Comparison of ENCODE assay signal across 17 mouse cellular contexts in the genomic region with DNA sequence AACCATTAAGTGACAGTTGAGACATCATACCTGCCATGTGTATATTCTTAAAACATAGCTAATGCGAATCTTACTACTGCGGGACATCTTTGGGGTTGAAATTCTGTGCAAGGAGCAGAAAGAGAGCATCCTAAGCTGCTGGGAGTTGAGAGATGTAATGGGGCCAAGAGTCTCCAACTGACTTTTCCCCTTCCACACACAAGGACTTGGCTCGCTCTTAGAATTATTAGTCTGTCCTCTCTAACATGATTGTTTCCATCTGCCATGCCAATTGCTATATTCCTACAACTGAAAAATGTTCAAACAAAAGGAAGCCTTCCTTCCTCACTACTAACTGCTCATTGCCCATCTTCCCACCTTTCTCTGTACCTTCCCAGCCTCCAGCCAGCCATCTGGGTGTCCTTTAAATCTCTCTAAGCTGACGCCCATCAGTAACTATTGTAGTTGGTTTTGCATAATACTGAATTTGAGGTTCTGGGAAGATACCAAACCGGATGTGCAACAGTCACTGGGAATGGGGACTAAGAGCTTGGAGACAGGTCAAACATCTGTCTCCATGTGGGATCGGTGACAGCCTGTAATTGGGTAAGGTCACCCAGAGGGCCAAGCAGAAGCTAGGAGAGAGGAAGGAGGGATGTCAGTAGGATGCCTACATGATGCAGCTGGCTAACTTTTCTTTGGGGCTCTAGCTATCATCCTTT.
DNase-seq lines count a peak whose midpoint lies in the region; ATAC-seq lines count a peak whose summit lies in the region.
"Had no signal": no experiment of that assay in that cellular context is flagged by ENCODE, and none has a peak within 500 bp of the region (broad histone marks: within the 10 kb centered on the region; RNA-seq: fewer than 3 reads in every experiment).

No protein-coding gene starts in this region.

- DNase-seq in ES-CJ7 (ENCODE audit: low read depth, low spot score) (peak; percentile 45), ZHBTc4 (ENCODE audit: low read depth, low spot score) (peak; percentile 53)
- DNase-seq in heart, postnatal 36 days = peak; percentile 28 to 43
- no peak for DNase-seq in left cerebral cortex, adult 9 months (ENCODE audit: low spot score in 2 of 2)
- no peak for DNase-seq in natural killer cell, adult 2 months (ENCODE audit: low spot score in 2 of 2)
- DNase-seq in cerebellum, postnatal 14 days = no peak
- DNase-seq in layer of hippocampus, adult 18-20 months (ENCODE audit: low spot score in 2 of 2) = no peak
- DNase-seq: adrenal gland, postnatal 10 days; cerebellum, postnatal 10 days; layer of hippocampus, adult 9-11 months; midbrain, embryonic 14.5 days had no signal

- 0 out of 2 replicates have a peak overlapping the region, but pooled peaks have one; percentile 17 for H3K27ac ChIP-seq in lung, embryonic 16.5 days (ENCODE audit: low read length)
- H3K27ac ChIP-seq: forebrain, embryonic 12.5 days; hindbrain, embryonic 15.5 days; limb, embryonic 12.5 days; neural tube, embryonic 12.5 days had no signal

- peak; percentile 75 for ATAC-seq in lung, embryonic 16.5 days (ENCODE audit: low read depth)

- intact Hi-C loops in heart, postnatal 36 days (cut with DNase I) = no loop called here

- no peaks in the 10 kb centered on the region for H3K27me3 ChIP-seq in lung, embryonic 16.5 days (ENCODE audit: control insufficient read depth, insufficient read depth, low read depth, low read length)
- H3K27me3 ChIP-seq: CH12.LX; forebrain, embryonic 12.5 days; hindbrain, embryonic 15.5 days; limb, embryonic 12.5 days; neural tube, embryonic 12.5 days had no signal

- no peak overlapping the region for H3K4me3 ChIP-seq in lung, embryonic 16.5 days (ENCODE audit: low read length)
- H3K4me3 ChIP-seq: forebrain, embryonic 12.5 days; hindbrain, embryonic 15.5 days; limb, embryonic 12.5 days; neural tube, embryonic 12.5 days had no signal

- WGBS in lung, embryonic 16.5 days = 55% methylated on average over 6 of the region's 6 CpGs

- H3K9me3 ChIP-seq in lung, embryonic 16.5 days (ENCODE audit: control insufficient read depth, low read length) = no peaks in the 10 kb centered on the region
- H3K9me3 ChIP-seq: forebrain, embryonic 12.5 days; hindbrain, embryonic 15.5 days; limb, embryonic 12.5 days; neural tube, embryonic 12.5 days had no signal

- H3K4me2 ChIP-seq in lung, embryonic 16.5 days (ENCODE audit: low read depth, low read length) = no peak overlapping the region
- H3K4me2 ChIP-seq: forebrain, embryonic 12.5 days; hindbrain, embryonic 15.5 days; limb, embryonic 12.5 days; neural tube, embryonic 12.5 days had no signal

- H3K9ac ChIP-seq in lung, embryonic 16.5 days (ENCODE audit: low read length) = no peak overlapping the region
- H3K9ac ChIP-seq: forebrain, embryonic 12.5 days; hindbrain, embryonic 15.5 days; limb, embryonic 12.5 days; neural tube, embryonic 12.5 days had no signal

- peaks cover 21% of the 10 kb centered on the region for H3K36me3 ChIP-seq in lung, embryonic 16.5 days (ENCODE audit: control insufficient read depth, insufficient read depth, low read length)
- H3K36me3 ChIP-seq: forebrain, embryonic 12.5 days; hindbrain, embryonic 15.5 days; neural tube, embryonic 12.5 days had no signal

- peaks cover 5% of the 10 kb centered on the region; the same call in 1 of the 2 replicates for H3K4me1 ChIP-seq in lung, embryonic 16.5 days (replicated peaks; ENCODE audit: control insufficient read depth, insufficient read depth, low read length)
- H3K4me1 ChIP-seq: forebrain, embryonic 12.5 days; hindbrain, embryonic 15.5 days; limb, embryonic 12.5 days; neural tube, embryonic 12.5 days had no signal

Comparison
In these comparisons a context has a peak if more than half of its experiments do, and no peak if none do; other contexts are left out.
1. DNase-seq: peak in ES-CJ7 (single experiment), ZHBTc4 (single experiment) and heart, postnatal 36 days (2 of 2); none in left cerebral cortex, adult 9 months (0 of 2), natural killer cell, adult 2 months (0 of 2), cerebellum, postnatal 14 days (0 of 2) and layer of hippocampus, adult 18-20 months (0 of 2).